Comparison of ENCODE assay signal across 15 mouse cellular contexts in genomic region chr1:144007341-144007740, GRCm38 (mm10). TPM values are rescaled to one million over a fixed set of nuclear protein-coding genes. Genes with fewer than 3 reads are reported as not detected.
A peak's percentile ranks its signal among the peaks of the same experiment; 100 is the strongest.
DNase-seq lines count a peak whose midpoint lies in the region; ATAC-seq and TF ChIP-seq lines count a peak whose summit lies in the region.
"Had no signal": no experiment of that assay in that cellular context is flagged by ENCODE, and none has a peak within 500 bp of the region (broad histone marks: within the 10 kb centered on the region; RNA-seq: fewer than 3 reads in every experiment).

No protein-coding gene starts in this region.

- 0 out of 2 replicates have a peak, but pooled peaks cover 5% of the 10 kb centered on the region for H3K4me1 ChIP-seq in lung, postnatal 0 days (ENCODE audit: insufficient read depth, low read depth, low read length)
- peaks cover 0 to 28% of the 10 kb centered on the region in 2 experiments; a peak in 2 of 4 replicates for H3K4me1 ChIP-seq in CH12.LX (ENCODE audit: control insufficient read depth in 1 of 2, insufficient read depth in 2 of 2)

- no peak overlapping the region for H3K4me2 ChIP-seq in lung, postnatal 0 days (replicated peaks; ENCODE audit: low read depth, low read length)
- H3K4me2 ChIP-seq in CH12.LX (ENCODE audit: insufficient read depth, low read depth, poor library complexity, severe bottlenecking) (peak overlapping the region; percentile 56; the same call in 1 of the 2 replicates), myocyte (ENCODE audit: low read depth) (peak overlapping the region; percentile 76)

- DNase-seq in lung, postnatal 36 days = peak; percentile 26
- no peak for DNase-seq in lung, postnatal 0 days (ENCODE audit: low spot score)
- DNase-seq in 416B (ENCODE audit: low read depth) = peak; percentile 93
- no peak for DNase-seq in CH12.LX (ENCODE audit: extremely low read depth)
- DNase-seq in right cerebral cortex, postnatal 25 days = no peak
- DNase-seq in urinary bladder, postnatal 25 days (ENCODE audit: low spot score) = no peak

- no peak for TF ChIP-seq CTCF in lung, postnatal 0 days (IDR thresholded peaks at IDR 0.05)
- no peak for TF ChIP-seq CTCF in CH12.LX (conservative IDR thresholded peaks at IDR 0.05 in 1 of 2, IDR thresholded peaks at IDR 0.05 in 1 of 2; ENCODE audit: low read depth in 2 of 2, low read length in 2 of 2)

- TF ChIP-seq POLR2A in CH12.LX (IDR thresholded peaks at IDR 0.05; ENCODE audit: low read depth, low read length) = no peak
- TF ChIP-seq POLR2A in myocyte (IDR thresholded peaks at IDR 0.05; ENCODE audit: insufficient read length, low read depth) = no peak

- H3K27me3 ChIP-seq in lung, postnatal 0 days (replicated peaks; ENCODE audit: insufficient read depth, low read length) = no peaks in the 10 kb centered on the region
- no peaks in the 10 kb centered on the region for H3K27me3 ChIP-seq in CH12.LX (replicated peaks)
- H3K27me3 ChIP-seq in myocyte (ENCODE audit: control insufficient read depth, insufficient read depth, insufficient read length) = no peaks in the 10 kb centered on the region
- H3K27me3 ChIP-seq: heart, embryonic 15.5 days; limb, embryonic 13.5 days; neural tube, embryonic 15.5 days had no signal

- 70% methylated on average over 6 of the region's 6 CpGs for whole genome bisulfite sequencing in lung, postnatal 0 days

- TF ChIP-seq EP300 in lung, postnatal 0 days (IDR thresholded peaks at IDR 0.05) = no peak
- no peak for TF ChIP-seq EP300 in CH12.LX (IDR thresholded peaks at IDR 0.05; ENCODE audit: low read length)

- no peaks in the 10 kb centered on the region for H3K36me3 ChIP-seq in lung, postnatal 0 days (ENCODE audit: insufficient read depth, low read length)
- H3K36me3 ChIP-seq in CH12.LX (replicated peaks in 1 of 2; ENCODE audit: control insufficient read depth in 1 of 2, insufficient read depth in 1 of 2, low read length in 1 of 2) = no peaks in the 10 kb centered on the region
- no peaks in the 10 kb centered on the region for H3K36me3 ChIP-seq in myocyte (ENCODE audit: control insufficient read depth, insufficient read depth)
- H3K36me3 ChIP-seq: embryonic facial prominence, embryonic 10.5 days; heart, embryonic 15.5 days; limb, embryonic 13.5 days; neural tube, embryonic 15.5 days had no signal

- ATAC-seq in lung, postnatal 0 days = no peak
- ATAC-seq: intestine, postnatal 0 days had no signal

- in situ Hi-C loops in CH12.LX (cut with MboI; ENCODE audit: low pct_ligation_motif_present, low pct_unique_long_range_greater_than_20kb, low sequenced_read_pairs) = loop anchor here (10.0 to 25.0 kb wide), 2 partner anchors 180 to 193 kb away; partner anchors contain the start of gene Rgs13

- H3K27ac ChIP-seq in lung, postnatal 0 days (ENCODE audit: low read length) = no peak overlapping the region
- no peak overlapping the region for H3K27ac ChIP-seq in CH12.LX (ENCODE audit: insufficient read depth, low read depth)
- H3K27ac ChIP-seq: embryonic facial prominence, embryonic 10.5 days; heart, embryonic 15.5 days; kidney, postnatal 0 days; limb, embryonic 13.5 days; liver, embryonic 14.5 days; neural tube, embryonic 15.5 days; stomach, postnatal 0 days had no signal

- dilution Hi-C loops in CH12.LX (cut with MboI; ENCODE audit: extremely low pct_ligation_motif_present, extremely low pct_unique_long_range_greater_than_20kb, low sequenced_read_pairs) = no loop called here

- no peak for TF ChIP-seq RAD21 in CH12.LX (IDR thresholded peaks at IDR 0.05; ENCODE audit: low read depth, low read length)

- no peak overlapping the region for H3ac ChIP-seq in myocyte (ENCODE audit: control insufficient read depth, insufficient read length)

- no peaks in the 10 kb centered on the region for H3K9me3 ChIP-seq in lung, postnatal 0 days (ENCODE audit: low read length)
- H3K9me3 ChIP-seq in CH12.LX (replicated peaks; ENCODE audit: low read length) = no peaks in the 10 kb centered on the region
- H3K9me3 ChIP-seq: embryonic facial prominence, embryonic 10.5 days; heart, embryonic 15.5 days; limb, embryonic 13.5 days; neural tube, embryonic 15.5 days had no signal

- no peaks in the 10 kb centered on the region for H3K79me2 ChIP-seq in CH12.LX (replicated peaks; ENCODE audit: control insufficient read depth, extremely low read depth, insufficient read depth, poor library complexity, severe bottlenecking)
- H3K79me2 ChIP-seq in myocyte (ENCODE audit: control insufficient read depth, insufficient read depth) = no peaks in the 10 kb centered on the region

- H3K4me3 ChIP-seq in lung, postnatal 0 days (ENCODE audit: low read depth, low read length) = no peak overlapping the region
- H3K4me3 ChIP-seq in CH12.LX (replicated peaks in 1 of 3; ENCODE audit: low read depth in 2 of 3, low read length in 2 of 3, poor library complexity in 1 of 3) = no peak overlapping the region
- H3K4me3 ChIP-seq in myocyte = no peak overlapping the region
- H3K4me3 ChIP-seq: limb, embryonic 13.5 days; neural tube, embryonic 15.5 days had no signal

- H3K9ac ChIP-seq in lung, postnatal 0 days (replicated peaks; ENCODE audit: low read depth) = no peak overlapping the region
- H3K9ac ChIP-seq in CH12.LX (ENCODE audit: insufficient read depth, low read depth) = peak overlapping the region; percentile 26; the same call in 1 of the 2 replicates
- H3K9ac ChIP-seq: heart, embryonic 15.5 days; limb, embryonic 13.5 days; liver, embryonic 14.5 days; neural tube, embryonic 15.5 days had no signal

TF ChIP-seq in CH12.LX, 34 proteins besides CTCF, POLR2A, EP300 and RAD21:
- TF ChIP-seq UBTF (IDR thresholded peaks at IDR 0.05; ENCODE audit: low read depth, low read length) (no peak), CHD1 (IDR thresholded peaks at IDR 0.05; ENCODE audit: low read depth, low read length) (no peak), SMC3 (IDR thresholded peaks at IDR 0.05; ENCODE audit: low read depth, low read length) (no peak), HCFC1 (IDR thresholded peaks at IDR 0.05; ENCODE audit: low read depth, low read length) (no peak), CHD2 (IDR thresholded peaks at IDR 0.05; ENCODE audit: low read length) (no peak), USF1 (IDR thresholded peaks at IDR 0.05; ENCODE audit: low read depth, low read length) (no peak), RCOR1 (conservative IDR thresholded peaks at IDR 0.05; ENCODE audit: low read depth, low read length) (no peak), ZMIZ1 (IDR thresholded peaks at IDR 0.05; ENCODE audit: low read depth, low read length) (no peak), GABPA (IDR thresholded peaks at IDR 0.05; ENCODE audit: insufficient replicate concordance, low read depth, low read length) (no peak), ZKSCAN1 (IDR thresholded peaks at IDR 0.05; ENCODE audit: borderline replicate concordance, low read depth, low read length) (no peak), SIN3A (IDR thresholded peaks at IDR 0.05; ENCODE audit: low read length) (no peak), BHLHE40 (IDR thresholded peaks at IDR 0.05; ENCODE audit: low read depth, low read length) (no peak), MAZ (IDR thresholded peaks at IDR 0.05; ENCODE audit: low read depth, low read length) (no peak), ELF1 (IDR thresholded peaks at IDR 0.05; ENCODE audit: low read depth, low read length) (no peak), TBP (conservative IDR thresholded peaks at IDR 0.05; ENCODE audit: low read depth, low read length) (no peak)

TF ChIP-seq in myocyte, 11 proteins besides CTCF, POLR2A, EP300 and RAD21:
- TF ChIP-seq CEBPB (IDR thresholded peaks at IDR 0.05; ENCODE audit: insufficient read depth, poor library complexity, severe bottlenecking) (peak; percentile 24; the same call in 1 of the 2 replicates), TCF3 (IDR thresholded peaks at IDR 0.05; ENCODE audit: insufficient read length, low read depth) (no peak)
TF ChIP-seq in myocyte: peak in this region for 1.

RNA-seq across cellular contexts. Expression of gene Rgs2, which starts 3.4 kb away (rescaled TPM):
- 134 and 142 TPM in 2 replicates for polyA plus RNA-seq in lung, postnatal 0 days (2015; fragmentation: Nextera tagmentation; extraction: Ambion mirVana)
- total RNA-seq in CH12.LX (2012; rRNA removed) = 3.2 and 3.4 TPM in 2 replicates
- total RNA-seq in CH12.LX (2014; rRNA removed) = 10.8 and 11.0 TPM in 2 replicates
- 13.1 and 14.7 TPM in 2 replicates for polyA plus RNA-seq in CH12.LX (2012; ENCODE audit: insufficient read length, low read depth)
- polyA plus RNA-seq in myocyte (2012; fragmentation: generic; extraction: Trizol) = 3.6 TPM

Comparison
In these comparisons a context has a peak if more than half of its experiments do, and no peak if none do; other contexts are left out.
1. DNase-seq: peak in lung, postnatal 36 days (single experiment) and 416B (single experiment); none in lung, postnatal 0 days (single experiment), CH12.LX (single experiment), right cerebral cortex, postnatal 25 days (single experiment) and urinary bladder, postnatal 25 days (single experiment).